Mouse (Mus musculus) liver, postnatal 0 days (tissue): ENCODE data around the gene Fkbp7. TPM values are rescaled to one million over a fixed set of nuclear protein-coding genes. Genes with fewer than 3 reads are reported as not detected.
A peak's percentile ranks its signal among the peaks of the same experiment; 100 is the strongest.

ENCODE experiments used
- ATAC-seq: fragments of 200-750 bp; cut with Nextera tagmentation; 2 replicates; pipeline ENCODE4 v1.8.0; 2017; ENCODE audit warnings: mild to moderate bottlenecking, moderate library complexity
- DNase-seq: peaks from one replicate; pipeline ENCODE4 v3.0.0-alpha.2; 2016
- H3K27ac ChIP-seq: fragments of 300-500 bp; sonication (generic); 2 replicates; pipeline ENCODE4 v1.5.1; 2014; ENCODE audit warnings: antibody characterized with exemption, moderate library complexity, mild to moderate bottlenecking, low read depth
- H3K27me3 ChIP-seq: fragments of 300-500 bp; sonication (generic); 2 replicates; pipeline ENCODE4 v1.6.1; 2014; ENCODE audit warnings: low read length, control low read depth, mixed read lengths; ENCODE audit not compliant: insufficient read depth
- H3K36me3 ChIP-seq: fragments of 300-500 bp; sonication (generic); replicated peaks from 2 replicates; pipeline ENCODE4 v1.6.1; 2014; ENCODE audit warnings: mild to moderate bottlenecking, control low read depth, low read length, moderate library complexity, mixed read lengths; ENCODE audit not compliant: insufficient read depth
- H3K4me1 ChIP-seq: fragments of 300-500 bp; sonication (generic); 2 replicates; pipeline ENCODE4 v1.6.1; 2014; ENCODE audit warnings: antibody characterized with exemption, mild to moderate bottlenecking, control low read depth; ENCODE audit not compliant: insufficient read depth
- H3K4me2 ChIP-seq: fragments of 300-500 bp; sonication (generic); 2 replicates; pipeline ENCODE4 v1.6.1; 2014; ENCODE audit warnings: low read depth, mild to moderate bottlenecking, low read length, moderate library complexity, mixed read lengths
- H3K4me3 ChIP-seq: fragments of 300-500 bp; sonication (generic); 2 replicates; pipeline ENCODE4 v1.5.1; 2014; ENCODE audit warnings: low read depth, low read length
- H3K9ac ChIP-seq: fragments of 300-500 bp; sonication (generic); replicated peaks from 2 replicates; pipeline ENCODE4 v1.6.1; 2014; ENCODE audit warnings: mild to moderate bottlenecking, moderate library complexity
- H3K9me3 ChIP-seq: fragments of 300-500 bp; sonication (generic); 2 replicates; pipeline ENCODE4 v1.6.1; 2016; ENCODE audit warnings: mild to moderate bottlenecking, control low read depth, low read length, mixed read lengths
- CTCF ChIP-seq: sonication (generic); IDR thresholded peaks from 2 replicates; pipeline ENCODE4 v1.5.1; 2016; ENCODE audit warnings: antibody characterized with exemption, low read depth
- EP300 ChIP-seq: IDR thresholded peaks from 2 replicates; pipeline ENCODE4 v1.6.1; 2016; ENCODE audit warnings: antibody characterized with exemption, low read depth, mild to moderate bottlenecking
- WGBS: fragments of 180-500 bp; shearing (Covaris S2); extraction: QIAGEN DNeasy Blood & Tissue Kit; methylation state at CpG from one replicate; pipeline ENCODE4 v1.1.7; 2014; ENCODE audit not compliant: insufficient replicate concordance; 5-methylcytosine and 5-hydroxymethylcytosine counted together
- polyA plus RNA-seq: library from polyadenylated mRNA; unstranded; fragments of >200 nt; fragmentation: Nextera tagmentation; extraction: Ambion mirVana; gene quantifications from 2 replicates; pipeline ENCODE4 v1.2.1, GENCODE M21; 2015

The Fkbp7 gene
- polyA plus RNA-seq, 1 experiment from 2014 or later: 6.5 TPM

GRCm38 (mm10) chr2:76686986-76687385, 14.1 kb upstream of the Fkbp7 start:
- no peak overlapping the region for H3K27ac ChIP-seq
- ATAC-seq (no peak), DNase-seq (no peak)
- TF ChIP-seq CTCF (no peak), EP300 (no peak)
- no peaks in the 10 kb centered on the region for H3K27me3 ChIP-seq
- H3K4me1 ChIP-seq: no peaks in the 10 kb centered on the region
- WGBS: 91% methylated on average over 3 of the region's 3 CpGs
- peaks cover 52% of the 10 kb centered on the region for H3K36me3 ChIP-seq
- no peak overlapping the region for H3K4me2 ChIP-seq
- H3K4me3 ChIP-seq: no peak overlapping the region
- no peak overlapping the region for H3K9ac ChIP-seq
- H3K9me3 ChIP-seq: no peaks in the 10 kb centered on the region

GRCm38 (mm10) chr2:76682301-76682700, 9.4 kb upstream of the Fkbp7 start:
- no peak for ATAC-seq
- no peak overlapping the region for H3K9ac ChIP-seq
- H3K9me3 ChIP-seq: no peaks in the 10 kb centered on the region
- H3K27me3 ChIP-seq: no peaks in the 10 kb centered on the region
- no peak overlapping the region for H3K4me2 ChIP-seq
- TF ChIP-seq CTCF: no peak
- TF ChIP-seq EP300: no peak
- no peak overlapping the region for H3K4me3 ChIP-seq
- H3K36me3 ChIP-seq: peaks cover 53% of the 10 kb centered on the region
- H3K27ac ChIP-seq: no peak overlapping the region
- WGBS: 82% methylated on average over 8 of the region's 8 CpGs
- no peaks in the 10 kb centered on the region for H3K4me1 ChIP-seq
- no peak for DNase-seq

GRCm38 (mm10) chr2:76676401-76677226, 3.7 kb upstream of the Fkbp7 start:
- Histone ChIP-seq H3K27me3 (no peaks in the 10 kb centered on the region), H3K27ac (no peak overlapping the region), H3K4me2 (peak overlapping the region; percentile 88), H3K4me1 (peaks cover 26% of the 10 kb centered on the region), H3K4me3 (no peak overlapping the region), H3K36me3 (peaks cover 13% of the 10 kb centered on the region), H3K9ac (peak overlapping the region; percentile 86; the same call in 1 of the 2 replicates), H3K9me3 (no peaks in the 10 kb centered on the region)
- whole genome bisulfite sequencing: 67% methylated on average over 13 of the region's 13 CpGs
- ATAC-seq (no peak), DNase-seq (no peak)
- TF ChIP-seq CTCF (no peak), EP300 (no peak)

- no peak for ATAC-seq
- H3K27me3 ChIP-seq: no peaks in the 10 kb centered on the region
- no peak for DNase-seq
- peak overlapping the region; percentile 88 for H3K4me2 ChIP-seq
- TF ChIP-seq CTCF: no peak
- TF ChIP-seq EP300: no peak
- H3K27ac ChIP-seq: no peak overlapping the region
- 16% methylated on average over 4 of the region's 4 CpGs for WGBS
- peak overlapping the region; percentile 86 for H3K4me3 ChIP-seq
- H3K4me1 ChIP-seq: peaks cover 27% of the 10 kb centered on the region
- H3K9me3 ChIP-seq: no peaks in the 10 kb centered on the region
- H3K9ac ChIP-seq: peak overlapping the region; percentile 86
- peaks cover 10% of the 10 kb centered on the region for H3K36me3 ChIP-seq
Observed at GRCm38 (mm10) chr2:76675949-76676348, 3.0 kb upstream of the Fkbp7 start.

- Histone ChIP-seq H3K36me3 (peaks cover 6% of the 10 kb centered on the region), H3K27me3 (no peaks in the 10 kb centered on the region), H3K27ac (peak overlapping the region; percentile 87), H3K9me3 (no peaks in the 10 kb centered on the region), H3K4me3 (peak overlapping the region; percentile 86), H3K4me2 (peak overlapping the region; percentile 88), H3K4me1 (peaks cover 27% of the 10 kb centered on the region), H3K9ac (peak overlapping the region; percentile 86)
- peak; percentile 62 for ATAC-seq
- WGBS: 2% methylated on average over 31 of the region's 44 CpGs
- DNase-seq: peak; percentile 46
- TF ChIP-seq CTCF (no peak), EP300 (no peak)
Observed at GRCm38 (mm10) chr2:76675451-76675850, 2.5 kb upstream of the Fkbp7 start.

- H3K4me1 ChIP-seq: peaks cover 27% of the 10 kb centered on the region
- TF ChIP-seq CTCF (no peak), EP300 (no peak)
- peak within 1 kb of the TSS; percentile 88 for H3K4me2 ChIP-seq
- H3K27ac ChIP-seq: peak within 1 kb of the TSS; percentile 87
- H3K36me3 ChIP-seq: peaks cover under 1% of the 10 kb centered on the region
- no peaks in the 10 kb centered on the region for H3K27me3 ChIP-seq
- H3K4me3 ChIP-seq: peak within 1 kb of the TSS; percentile 86
- 3% methylated on average over 40 of the region's 52 CpGs for WGBS
- no peaks in the 10 kb centered on the region for H3K9me3 ChIP-seq
- DNase-seq (peak; percentile 83), ATAC-seq (peak; percentile 79)
- peak within 1 kb of the TSS; percentile 86 for H3K9ac ChIP-seq
Observed at GRCm38 (mm10) chr2:76674725-76675427, 2.0 kb upstream of the Fkbp7 start, which contains the start of gene Plekha3. TSS of gene Plekha3 (plus strand) at chr2:76675281.
